Comparison of ENCODE assay signal across 16 mouse cellular contexts in the genomic region with DNA sequence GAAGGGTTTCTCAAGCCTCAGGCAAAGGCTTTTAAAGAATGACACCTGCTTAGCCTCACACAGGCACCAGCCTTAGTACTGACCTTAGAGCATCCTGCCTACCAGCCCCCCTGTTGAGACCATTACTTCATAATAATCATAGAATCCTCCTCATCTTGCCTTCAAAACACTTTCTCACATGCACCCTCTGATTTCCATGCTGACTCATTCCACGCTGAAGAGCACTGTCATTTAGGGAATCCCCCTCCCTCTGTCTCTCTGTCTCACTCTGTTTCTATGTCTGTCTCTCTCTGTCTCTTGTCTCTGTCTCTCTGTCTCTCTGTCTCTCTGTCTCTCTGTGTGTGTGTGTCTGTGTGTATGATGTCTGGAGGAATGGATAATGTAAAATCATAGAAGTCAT.
"Had no signal": no experiment of that assay in that cellular context is flagged by ENCODE, and none has a peak within 500 bp of the region (broad histone marks: within the 10 kb centered on the region; RNA-seq: fewer than 3 reads in every experiment).

No protein-coding gene starts in this region.

- H3K27ac ChIP-seq: neural tube, embryonic 13.5 days; neural tube, embryonic 15.5 days; stomach, embryonic 15.5 days; stomach, postnatal 0 days had no signal

- H3K9ac ChIP-seq: neural tube, embryonic 13.5 days; neural tube, embryonic 15.5 days; stomach, embryonic 15.5 days had no signal

- H3K4me1 ChIP-seq: neural tube, embryonic 13.5 days; neural tube, embryonic 15.5 days; stomach, embryonic 15.5 days had no signal

- H3K36me3 ChIP-seq: neural tube, embryonic 13.5 days; neural tube, embryonic 15.5 days; stomach, embryonic 15.5 days had no signal

- H3K4me3 ChIP-seq: neural tube, embryonic 13.5 days; neural tube, embryonic 15.5 days; stomach, embryonic 15.5 days had no signal

- H3K4me2 ChIP-seq: neural tube, embryonic 13.5 days; neural tube, embryonic 15.5 days; stomach, embryonic 15.5 days had no signal

- DNase-seq: retina, postnatal 1 day; right cerebral cortex, adult 18-20 months; right cerebral cortex, postnatal 14 days; right cerebral cortex, postnatal 25 days; right cerebral cortex, postnatal 4 days; spleen, adult 18-20 months; thymus, adult 18-20 months; thymus, adult 2 months; thymus, postnatal 14 days; thymus, postnatal 25 days; thymus, postnatal 36 days; thymus, postnatal 4 days had no signal

- H3K9me3 ChIP-seq: neural tube, embryonic 13.5 days; neural tube, embryonic 15.5 days; stomach, embryonic 15.5 days had no signal

- H3K27me3 ChIP-seq: neural tube, embryonic 13.5 days; neural tube, embryonic 15.5 days; stomach, embryonic 15.5 days had no signal
